Mouse (Mus musculus) myocyte (in vitro differentiated cells): ENCODE measurements around the gene Trpc4ap.

ENCODE experiments used
- CEBPB ChIP-seq: IDR thresholded peaks from 2 replicates; pipeline ENCODE4 v1.6.1; 2011; ENCODE audit warnings: mild to moderate bottlenecking, moderate library complexity; ENCODE audit not compliant: poor library complexity, insufficient read depth, severe bottlenecking
- MAX ChIP-seq: IDR thresholded peaks from one replicate; pipeline ENCODE4 v1.6.1; 2011; ENCODE audit warnings: low read depth, mild to moderate bottlenecking, control low read depth
- MYOG ChIP-seq, 3 experiments: IDR thresholded peaks; one replicate each; pipeline ENCODE4 v1.6.1; 2011; ENCODE audit warnings: control low read depth in 2 of 3, low read depth in 2 of 3, mild to moderate bottlenecking in 2 of 3; ENCODE audit not compliant: insufficient read length in 2 of 3, control insufficient read depth in 1 of 3, insufficient read depth in 1 of 3
- POLR2A ChIP-seq: IDR thresholded peaks from one replicate; pipeline ENCODE4 v1.6.1; 2011; ENCODE audit warnings: low read depth, mild to moderate bottlenecking, control low read depth, moderate library complexity; ENCODE audit not compliant: insufficient read length
- USF1 ChIP-seq: IDR thresholded peaks from one replicate; pipeline ENCODE4 v1.6.1; 2011; ENCODE audit warnings: low read depth, mild to moderate bottlenecking, control low read depth, moderate library complexity

DNA sequence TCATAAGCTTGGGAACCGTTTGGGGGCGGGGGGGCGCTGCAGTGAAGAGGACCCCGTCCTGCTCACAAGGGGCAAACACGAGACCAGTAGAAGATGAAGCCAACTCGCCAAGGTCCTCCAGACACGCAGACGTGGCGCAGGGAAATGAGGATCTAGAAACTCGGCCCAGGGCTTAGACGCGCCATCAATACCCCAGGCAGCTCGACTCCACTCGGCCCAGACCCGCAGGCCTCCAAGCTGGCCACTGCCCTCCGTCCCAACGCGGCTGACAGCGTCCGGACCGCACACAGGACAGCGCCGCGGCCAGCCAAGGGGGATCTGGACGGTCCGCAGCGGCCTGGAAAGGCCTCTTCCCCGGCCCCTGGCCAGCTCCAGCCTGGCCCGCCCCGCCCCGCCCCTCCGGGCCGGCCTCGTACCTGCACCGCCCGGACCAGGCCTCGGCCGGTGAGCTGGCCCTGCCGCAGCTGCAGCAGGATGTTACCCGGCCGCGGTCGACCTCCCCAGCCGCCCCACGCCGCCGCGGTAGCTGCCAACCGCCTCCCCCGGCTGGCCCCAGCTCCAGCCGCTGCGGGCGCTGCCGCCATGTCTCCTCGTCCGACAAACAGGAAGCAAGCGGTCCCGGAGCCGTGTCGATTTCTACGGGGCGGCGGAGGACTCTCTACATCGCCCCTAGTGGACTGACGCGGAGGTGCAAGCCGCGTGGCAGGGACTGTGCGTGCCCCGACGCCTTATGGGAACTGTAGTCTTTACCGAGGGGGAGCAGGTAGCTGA lies at the start of gene Trpc4ap:
- peak; percentile 86 for TF ChIP-seq POLR2A
- TF ChIP-seq CEBPB, result no peak
- no peak for TF ChIP-seq MYOG (IDR thresholded peaks at IDR 0.05; ENCODE audit: control insufficient read depth in 1 of 3, insufficient read depth in 1 of 3, insufficient read length in 2 of 3, low read depth in 2 of 3)
- TF ChIP-seq MAX, result peak; percentile 12
- no peak for TF ChIP-seq USF1
